Mouse (Mus musculus) CD4-positive, CD25-positive, alpha-beta regulatory T cell, adult 2 months (primary cell): ENCODE results near the gene Tmem98.
A peak's percentile ranks its signal among the peaks of the same experiment; 100 is the strongest.

ENCODE experiments used
- DNase-seq: peaks from one replicate; pipeline ENCODE4 v3.0.0-alpha.2; 2012; ENCODE audit warnings: low read depth, low spot score

The Tmem98 gene

DNA sequence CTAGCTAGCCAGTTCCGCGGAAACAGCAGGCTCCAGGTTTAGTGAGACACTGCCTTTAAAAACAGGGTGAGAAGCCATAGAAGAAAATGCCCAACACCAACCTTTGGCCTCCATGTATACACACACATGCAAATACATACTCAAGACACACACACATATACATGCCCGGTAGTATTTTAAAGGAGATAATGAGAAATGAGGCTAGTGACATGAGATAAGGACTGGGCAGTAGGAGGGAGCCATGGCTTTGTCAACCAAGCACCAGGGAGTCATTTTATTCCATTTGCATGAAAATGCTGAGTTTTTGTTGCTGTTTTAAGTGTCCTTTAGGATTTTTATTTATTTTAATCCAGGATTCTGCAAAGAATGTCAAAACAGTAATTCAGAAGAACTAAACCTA, 19.6 kb upstream of the Tmem98 start:
- no peak for DNase-seq

DNA sequence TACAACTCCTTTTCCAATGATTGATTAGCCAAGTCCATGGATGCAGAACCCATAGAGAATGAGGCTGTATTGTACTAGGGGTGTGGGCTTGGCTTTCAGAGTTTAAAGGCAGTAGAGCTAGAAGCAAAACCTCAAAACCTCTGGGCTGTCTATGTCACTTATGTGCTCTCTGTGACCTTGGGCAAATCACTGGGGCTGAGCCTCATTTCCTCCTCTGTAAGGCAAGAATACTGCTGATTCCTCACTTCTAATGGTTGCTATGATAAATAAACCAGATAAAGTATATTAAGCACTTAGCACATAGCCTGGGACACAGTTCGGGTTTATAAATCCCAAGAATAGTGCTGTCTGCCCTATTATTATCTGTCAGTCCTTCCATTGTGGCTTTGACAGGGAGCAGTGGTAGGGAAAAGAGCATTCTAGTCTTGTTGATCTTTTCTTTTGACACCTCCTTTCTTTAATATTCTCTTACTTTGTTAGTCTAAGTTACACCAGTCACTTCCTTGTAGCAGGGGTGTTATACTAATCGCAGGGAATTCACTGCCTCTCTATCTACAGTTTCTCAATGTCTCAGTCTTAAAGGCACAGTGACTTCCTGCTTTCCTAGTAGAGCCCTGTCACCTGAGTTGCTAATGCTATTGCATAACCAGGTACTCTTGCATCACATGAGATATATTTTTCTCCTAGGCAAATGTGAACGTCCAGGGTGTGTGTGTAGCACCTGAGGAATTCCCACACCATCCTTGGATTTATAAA, 18.1 kb upstream of the Tmem98 start:
- no peak for DNase-seq

DNA sequence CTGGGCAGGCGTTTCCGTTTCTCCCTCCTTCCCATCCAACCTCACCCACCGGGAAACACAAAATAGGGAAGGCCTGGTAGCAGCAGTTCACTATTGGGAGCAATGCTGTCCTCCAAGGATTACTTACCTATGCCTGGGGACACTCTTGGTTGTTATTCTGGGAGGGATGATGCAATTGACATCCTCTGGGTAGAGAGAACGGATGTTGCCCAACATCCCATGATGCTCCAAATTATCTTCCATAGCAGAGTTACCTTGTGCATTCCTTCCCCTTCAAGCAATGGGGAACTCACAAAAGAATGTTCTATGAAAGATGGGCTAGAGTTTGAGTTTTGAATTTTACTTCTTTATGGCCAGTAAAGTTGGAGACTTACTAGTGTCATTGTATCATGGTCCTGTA, 16.6 kb upstream of the Tmem98 start:
- DNase-seq = no peak

DNA sequence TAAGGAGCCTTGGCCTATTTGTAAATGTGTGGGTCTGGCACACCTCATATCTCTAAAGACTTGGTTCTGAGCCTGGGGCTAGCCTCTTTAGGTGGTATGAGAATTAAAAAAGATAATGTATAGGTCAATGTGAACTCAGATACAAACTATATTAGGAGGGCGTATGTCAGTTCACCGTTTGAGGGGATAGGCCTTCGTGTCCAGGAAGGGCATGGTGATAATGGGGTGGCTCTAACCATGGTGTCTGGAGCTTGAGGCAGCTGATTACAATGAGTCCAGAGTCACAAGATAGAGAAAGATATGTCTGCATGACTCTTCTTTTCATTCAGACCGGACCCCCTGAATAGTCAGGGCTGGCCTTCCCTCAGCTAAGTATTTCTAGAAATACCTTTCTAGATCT, 15.7 kb upstream of the Tmem98 start:
- DNase-seq = no peak

DNA sequence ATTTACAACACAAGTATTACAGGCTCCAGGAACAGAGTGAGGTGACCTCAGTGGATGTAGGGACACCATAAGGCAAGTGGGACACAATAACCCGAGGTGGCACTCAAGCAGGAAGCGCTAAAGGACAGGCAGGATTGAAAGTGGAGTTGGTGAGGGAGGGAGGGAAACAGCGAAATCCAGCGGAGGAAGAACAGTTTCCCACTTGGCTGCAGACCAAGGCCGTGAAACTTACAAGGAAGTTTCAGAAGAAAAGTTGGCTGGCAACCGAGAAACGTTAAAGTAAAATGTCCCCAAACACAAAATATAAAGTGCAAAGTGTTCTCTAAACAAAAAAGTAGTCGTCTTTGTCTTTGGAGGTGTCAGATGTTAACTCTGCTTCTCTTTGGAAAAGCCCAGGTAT, 14.5 kb upstream of the Tmem98 start:
- no peak for DNase-seq

DNA sequence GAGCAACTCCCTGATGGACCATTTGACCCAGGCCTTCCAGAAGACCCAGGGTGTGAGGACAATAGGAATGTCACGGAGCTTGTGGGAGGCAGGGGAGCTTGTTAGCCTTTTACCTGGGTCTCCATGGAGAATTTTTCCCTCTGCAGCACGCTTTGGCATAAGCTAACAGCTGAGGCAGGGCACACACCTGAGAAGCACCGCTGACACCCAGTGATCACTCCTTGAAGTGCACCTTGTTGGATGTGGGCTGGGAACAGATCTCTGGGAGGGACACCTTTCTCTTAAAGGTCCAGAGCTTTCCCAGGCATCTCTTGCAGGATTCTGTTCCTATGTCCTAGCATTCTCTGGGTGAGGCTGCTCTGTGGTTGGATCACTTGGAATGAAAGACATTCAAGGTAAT, 10.0 kb upstream of the Tmem98 start:
- peak; percentile 29 for DNase-seq

DNA sequence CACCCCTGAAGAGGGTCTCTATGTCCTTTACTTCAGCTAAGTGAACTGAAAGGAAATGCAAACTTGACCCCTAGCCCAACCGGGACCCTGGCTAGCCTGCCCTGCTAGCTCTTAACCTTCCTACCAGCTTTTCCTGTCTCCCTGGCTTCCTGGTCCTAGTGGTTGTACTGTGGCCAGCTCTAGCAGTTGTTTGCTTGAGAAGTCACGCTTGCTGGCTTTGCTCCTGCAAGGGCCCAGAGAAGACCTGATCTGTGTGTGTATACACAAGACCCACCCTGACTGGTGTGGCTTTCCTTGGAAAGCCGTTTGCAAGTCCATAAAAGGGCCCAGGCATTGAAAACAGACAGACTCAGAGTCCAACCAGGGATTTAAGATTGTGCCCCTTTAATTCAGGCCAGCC, 7.3 kb upstream of the Tmem98 start:
- DNase-seq = no peak

DNA sequence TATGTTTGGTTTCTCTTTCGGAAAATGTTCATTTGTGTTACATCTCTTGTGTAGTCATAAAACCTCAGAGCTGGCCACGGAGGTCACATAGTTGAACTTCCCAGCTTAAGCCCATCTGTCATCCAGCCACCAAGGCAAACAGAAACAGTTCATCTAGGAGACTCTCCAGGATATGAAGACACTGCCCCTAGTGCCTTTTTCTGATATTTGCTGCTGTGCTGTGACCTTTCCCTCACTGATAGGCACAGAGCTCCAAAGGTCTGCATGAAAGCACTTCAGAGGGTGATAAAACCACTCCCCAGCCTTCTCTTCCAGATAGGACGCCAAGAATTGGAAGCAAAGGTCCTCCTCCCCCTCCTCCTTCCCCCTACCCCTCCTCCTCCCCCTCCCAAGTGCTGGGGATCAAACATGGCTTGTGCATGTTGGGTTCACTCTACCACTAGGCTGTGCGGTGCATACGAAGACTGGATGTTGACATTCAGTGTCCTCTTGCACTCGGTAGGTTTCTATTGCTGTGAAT, 1.4 kb upstream of the Tmem98 start:
- DNase-seq = no peak

DNA sequence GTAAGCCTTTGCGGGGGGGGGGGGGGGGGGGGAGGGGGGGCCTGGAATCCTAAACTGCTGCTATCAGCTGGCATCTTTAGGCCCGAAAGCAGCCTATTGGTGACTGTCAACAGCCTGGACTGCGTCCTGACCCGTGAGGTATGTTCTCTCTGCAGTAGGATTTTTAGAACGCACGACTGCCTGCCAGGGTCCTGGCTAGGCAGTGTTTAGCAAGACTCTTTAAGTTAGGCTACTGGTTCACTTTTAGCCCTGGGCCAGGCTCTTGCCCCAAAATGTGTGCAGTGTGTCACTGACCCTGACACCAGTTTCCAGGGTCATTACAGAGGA, 346 bp upstream of the Tmem98 start:
- no peak for DNase-seq

DNA sequence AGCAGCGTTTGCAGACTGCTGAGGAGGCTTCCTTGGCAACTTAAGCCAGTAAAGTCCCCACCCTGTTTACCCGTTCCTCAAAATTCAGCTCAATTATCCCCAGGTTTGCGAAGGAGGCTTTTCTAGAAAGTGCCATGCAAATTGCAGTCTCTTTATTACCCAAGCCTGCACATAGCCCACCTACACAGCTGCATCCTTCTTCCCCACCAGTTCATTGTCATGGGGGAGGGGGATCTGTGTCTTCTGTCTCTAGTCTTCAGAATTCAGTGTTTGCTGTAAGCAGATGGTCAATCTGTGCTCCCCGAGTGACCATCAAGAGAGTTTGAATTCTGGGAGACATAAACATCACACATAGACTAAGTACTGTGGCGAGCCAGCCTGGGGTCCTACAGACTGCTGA, 1.2 kb downstream of the Tmem98 start:
- DNase-seq = no peak

DNA sequence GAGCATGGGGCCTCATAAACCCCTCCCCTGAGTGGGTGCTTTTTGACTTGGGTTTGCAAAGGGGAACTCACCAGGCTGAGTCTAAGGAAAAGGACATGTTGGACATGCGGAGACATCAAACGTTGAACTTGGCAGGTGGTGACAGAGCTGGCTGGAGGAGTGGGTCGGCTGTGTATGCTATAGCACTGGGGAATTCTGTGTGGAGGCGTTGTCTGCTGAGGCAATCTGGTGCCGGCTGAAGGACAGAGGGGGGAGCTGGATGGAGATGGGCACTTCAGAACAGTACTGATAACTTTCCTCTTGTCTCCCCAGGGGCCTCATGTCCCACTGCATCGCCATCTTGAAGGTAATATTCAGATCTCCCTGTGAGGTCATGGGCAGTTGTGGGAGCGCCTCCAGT, 5.4 kb downstream of the Tmem98 start:
- no peak for DNase-seq

DNA sequence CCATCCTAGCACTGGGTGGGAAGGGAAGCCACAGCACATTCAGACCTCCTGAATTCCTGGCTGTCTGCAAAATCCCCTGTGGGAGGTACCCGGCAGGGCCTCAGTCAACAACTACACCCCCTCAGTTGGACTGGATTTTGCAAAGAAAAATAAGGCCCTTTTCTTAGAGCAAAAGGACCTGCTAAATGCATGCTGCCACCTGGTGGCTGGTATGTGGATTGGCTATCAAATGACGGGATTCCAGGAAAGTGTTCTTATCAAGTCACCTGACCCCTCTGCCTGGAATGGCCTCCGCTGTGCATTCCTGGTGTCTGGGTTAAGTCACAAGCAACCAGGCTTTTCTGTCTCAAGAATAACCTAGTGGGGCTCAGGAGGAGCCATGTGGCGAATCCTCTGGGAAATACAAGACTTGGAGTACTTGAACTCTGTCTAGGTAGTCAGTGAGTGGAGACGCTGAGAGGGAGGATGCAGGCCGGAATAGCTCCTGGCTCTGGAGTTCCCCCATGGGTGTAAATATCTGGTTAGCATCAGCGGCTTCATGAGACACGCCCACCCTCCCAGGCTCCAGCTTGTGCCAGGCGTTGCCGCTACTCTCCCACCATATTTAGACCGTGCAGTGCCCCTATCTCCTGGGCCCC, 8.2 kb downstream of the Tmem98 start:
- peak; percentile 71 for DNase-seq

DNA sequence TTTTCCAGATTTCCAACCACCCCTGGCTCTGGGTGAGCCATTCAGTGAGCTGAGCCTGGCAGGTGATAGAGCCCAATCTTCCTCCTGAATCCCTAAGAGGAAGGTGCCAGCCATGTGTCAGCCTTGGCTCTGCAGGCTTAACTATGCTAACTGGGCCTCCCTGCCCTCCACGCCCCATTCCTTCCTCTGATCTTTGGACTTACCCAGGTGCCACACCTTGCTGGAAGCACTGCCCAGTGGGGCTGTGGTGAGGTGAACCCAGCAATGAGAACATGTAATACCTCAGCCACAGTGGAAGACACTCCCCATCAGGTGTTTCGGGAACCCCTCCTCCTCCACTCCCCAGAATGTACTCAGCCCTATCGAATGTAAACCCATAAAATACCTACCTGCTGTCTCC, 10.1 kb downstream of the Tmem98 start:
- DNase-seq = no peak

DNA sequence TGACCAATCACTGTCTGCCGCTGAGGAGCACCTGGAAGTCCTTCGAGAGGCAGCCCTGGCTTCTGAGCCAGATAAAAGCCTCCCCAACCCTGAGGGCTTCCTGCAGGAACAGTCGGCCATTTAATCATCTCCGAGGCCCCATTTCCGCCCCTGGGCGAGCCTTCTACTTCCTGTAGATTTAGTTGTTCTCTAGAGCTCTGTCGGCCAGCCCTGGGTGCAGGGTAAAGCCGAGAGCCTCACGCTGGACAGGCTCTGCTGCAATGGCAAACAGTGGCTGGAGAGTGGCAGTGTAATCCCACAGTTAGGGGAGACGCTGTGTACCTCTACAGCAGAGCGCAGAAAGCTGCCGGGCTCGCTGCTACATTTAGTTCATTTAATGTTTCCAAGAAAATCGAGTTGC, 11.3 kb downstream of the Tmem98 start:
- no peak for DNase-seq

DNA sequence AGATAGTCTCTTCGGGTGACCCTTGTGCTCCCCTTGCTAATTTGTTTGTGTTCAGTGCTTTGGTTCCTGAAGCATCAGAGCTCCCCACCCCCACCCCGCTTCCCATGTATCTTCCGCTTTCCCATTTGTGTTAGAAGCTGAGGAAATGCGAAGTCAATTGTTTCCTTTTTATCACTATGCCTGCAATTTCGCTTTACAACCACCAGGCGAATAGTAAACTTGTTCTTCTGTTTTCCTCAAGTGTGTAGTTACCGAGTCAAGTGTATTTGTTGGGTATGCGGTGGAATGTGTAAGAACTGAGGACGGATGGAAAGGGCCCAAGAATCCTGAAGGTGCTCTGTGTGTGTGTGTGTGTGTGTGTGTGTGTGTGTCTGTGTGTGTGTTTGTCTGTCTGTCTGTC, 11.8 kb downstream of the Tmem98 start:
- no peak for DNase-seq

DNA sequence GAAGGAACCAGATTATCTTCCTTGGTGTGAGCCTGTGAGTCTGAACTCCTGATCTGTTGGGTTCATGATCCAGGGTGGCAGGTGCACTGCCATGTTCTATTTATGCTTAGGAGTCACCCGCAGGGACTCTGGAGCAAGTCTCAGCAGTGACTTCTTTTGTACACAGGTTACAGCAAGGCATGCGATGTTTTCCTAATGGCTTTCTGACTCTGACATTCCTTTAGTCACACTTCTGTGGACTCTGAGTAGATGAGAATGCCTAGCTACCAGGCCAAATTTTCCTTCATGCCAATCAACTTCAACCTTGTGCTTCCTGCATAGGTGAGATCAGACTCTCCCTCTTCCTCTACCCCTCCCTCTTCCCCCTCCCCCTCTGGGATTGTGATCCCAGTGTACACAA, 25.4 kb downstream of the Tmem98 start:
- DNase-seq = no peak

DNA sequence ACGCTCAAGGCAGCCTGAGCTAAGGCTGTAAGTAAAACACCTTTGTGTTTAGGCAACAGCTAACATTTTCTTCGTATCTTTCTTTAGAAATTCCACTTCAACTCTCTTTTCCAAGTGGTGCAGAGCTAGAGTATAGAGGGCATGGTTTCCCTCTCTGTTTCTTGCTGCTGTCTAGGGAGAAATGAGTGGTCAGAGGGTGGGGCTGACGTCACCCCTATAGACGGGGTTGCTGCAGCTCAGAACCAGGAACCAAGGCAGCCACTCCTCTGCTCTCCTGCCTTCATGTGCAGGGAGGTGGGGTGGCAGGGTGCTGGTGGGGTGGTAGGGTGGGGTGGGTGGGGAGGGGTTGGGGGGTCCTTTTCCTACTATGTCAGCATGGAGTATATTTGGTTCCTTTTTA, 25.9 kb downstream of the Tmem98 start:
- no peak for DNase-seq

DNA sequence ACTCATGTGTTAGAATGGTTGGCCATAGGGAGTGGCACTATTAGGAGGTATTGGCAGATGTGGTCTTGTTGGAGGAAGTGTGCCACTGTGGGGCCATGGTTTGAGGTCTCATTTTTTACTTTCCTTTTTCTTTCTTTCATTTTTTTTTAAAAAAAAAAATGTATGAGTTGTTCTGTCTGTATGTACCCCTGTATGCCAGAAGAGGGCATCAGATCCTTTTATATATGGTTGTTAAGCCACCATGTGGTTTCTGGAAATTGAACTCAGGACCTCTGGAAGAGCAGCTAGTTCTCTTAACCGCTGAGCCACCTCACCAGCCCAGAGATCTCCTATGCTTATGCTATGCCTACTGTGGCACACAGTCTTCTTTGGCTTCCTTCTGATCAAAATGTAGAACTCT, 28.7 kb downstream of the Tmem98 start:
- no peak for DNase-seq

DNA sequence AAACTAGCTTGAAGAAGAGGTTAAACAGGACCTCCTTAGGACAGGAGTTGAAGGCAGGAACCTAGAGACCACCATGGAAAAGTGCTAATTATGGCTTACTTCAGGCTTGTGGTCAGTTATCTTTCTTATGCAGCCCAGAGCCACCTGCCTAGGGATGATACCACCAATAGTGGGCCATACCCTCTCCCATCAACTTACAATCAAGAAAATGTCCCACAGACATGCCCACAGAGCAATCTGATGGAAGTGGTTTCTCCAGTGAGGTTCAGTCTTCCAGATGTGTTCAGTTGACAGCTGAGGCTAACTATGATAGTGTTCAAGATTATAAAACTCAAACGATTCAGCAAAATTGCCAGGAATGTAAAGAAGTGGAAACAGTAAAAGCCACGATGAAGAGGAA, 33.5 kb downstream of the Tmem98 start:
- no peak for DNase-seq

DNA sequence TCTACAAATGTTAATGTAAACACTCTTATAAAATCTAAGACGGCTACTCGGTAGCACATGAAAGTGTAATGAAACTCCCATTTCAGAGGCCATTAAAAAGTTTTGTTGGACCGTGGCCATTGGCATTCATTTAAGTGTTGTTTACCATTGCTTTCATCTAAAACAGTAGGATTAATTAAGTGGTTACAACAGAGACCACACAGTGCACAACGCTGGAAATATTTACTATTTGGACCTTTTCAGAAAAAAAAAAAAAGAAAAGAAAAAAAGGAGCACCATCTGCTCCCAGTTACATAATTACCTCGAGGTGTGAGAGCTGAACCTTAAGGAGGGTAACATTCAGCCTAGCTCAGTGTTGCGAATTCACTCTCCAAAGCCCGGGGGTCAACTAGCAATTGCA, 35.5 kb downstream of the Tmem98 start:
- no peak for DNase-seq

DNA sequence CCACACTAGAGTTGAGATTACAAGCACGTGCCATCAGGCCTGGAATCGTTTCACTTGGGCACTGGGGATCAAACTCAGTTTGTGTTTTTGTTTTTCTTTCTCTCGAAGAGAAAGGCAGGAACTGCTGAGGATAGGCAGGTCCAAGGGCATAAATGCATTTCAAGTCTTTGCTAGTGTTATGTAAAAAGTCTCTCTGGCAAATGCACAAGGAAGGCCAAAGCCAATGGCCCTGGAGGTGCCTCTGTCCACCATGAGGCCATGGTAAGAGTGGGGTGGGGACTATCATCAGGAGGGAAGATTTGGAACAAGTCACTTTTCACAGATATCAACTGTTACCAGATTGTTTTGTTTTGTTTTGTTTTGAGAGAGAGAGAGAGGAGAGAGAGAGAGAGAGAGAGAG, 36.1 kb downstream of the Tmem98 start:
- no peak for DNase-seq

DNA sequence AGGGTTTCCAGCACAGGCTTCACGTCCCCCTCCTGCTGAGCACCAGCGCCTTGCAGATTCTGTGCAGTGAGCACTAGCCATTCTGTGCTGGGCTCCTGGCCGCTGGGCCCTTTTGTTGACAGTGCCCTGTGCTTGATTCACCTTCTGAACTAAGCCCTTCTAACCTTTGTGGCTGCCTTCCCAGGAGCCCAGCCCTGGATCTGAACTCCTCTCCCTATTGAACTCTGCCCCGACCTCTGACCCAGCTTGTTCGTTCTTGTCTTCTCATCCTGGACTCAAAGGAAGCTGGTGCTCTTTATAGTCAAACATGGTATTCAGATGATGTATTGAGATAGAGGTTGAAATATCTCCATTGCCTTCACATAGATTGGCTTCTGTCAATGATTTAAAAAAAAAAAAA, 38.2 kb downstream of the Tmem98 start:
- DNase-seq = no peak

DNA sequence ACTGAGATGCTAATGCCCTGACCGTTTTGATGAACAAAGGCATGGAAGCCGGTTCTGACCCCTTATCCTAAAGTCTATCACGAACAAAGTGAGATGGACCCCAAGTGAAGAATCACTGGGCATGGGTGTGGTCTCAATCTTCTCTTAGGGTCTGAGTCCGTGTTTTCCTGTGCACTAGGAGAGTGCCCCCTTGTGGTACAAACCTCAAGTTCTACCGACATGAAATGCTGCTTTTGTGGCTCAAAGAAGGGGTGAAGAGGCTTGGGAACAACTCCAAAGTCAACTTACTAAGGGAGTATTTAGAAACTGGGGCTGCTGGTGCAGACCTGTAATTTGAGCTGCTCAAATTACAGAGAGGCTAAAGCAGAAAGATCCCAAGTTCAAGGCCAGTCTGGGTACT, 41.9 kb downstream of the Tmem98 start:
- peak; percentile 27 for DNase-seq

DNA sequence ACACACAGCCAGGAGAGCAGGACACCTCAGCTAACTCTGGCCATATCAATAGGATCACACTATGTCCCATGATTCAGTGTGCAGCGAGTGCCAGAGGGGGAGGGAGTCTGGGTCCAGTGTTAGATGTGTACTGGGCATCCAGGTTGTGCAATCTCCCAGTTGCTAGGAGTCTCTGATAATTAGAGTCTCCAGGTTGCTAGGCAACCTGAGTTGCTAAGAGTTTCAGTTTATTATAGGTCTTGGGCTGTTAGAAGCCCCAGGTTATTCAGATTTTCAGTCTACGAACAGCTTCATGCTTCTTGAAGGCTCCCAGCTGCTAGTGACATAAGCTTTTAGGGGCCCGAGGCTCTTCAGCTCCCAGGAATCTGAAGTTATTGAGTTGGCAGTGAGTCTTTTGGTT, 43.0 kb downstream of the Tmem98 start:
- no peak for DNase-seq
